Mouse (Mus musculus) intestine, embryonic 15.5 days (tissue): ENCODE measurements around the gene Rbbp5. TPM values are rescaled to one million over a fixed set of nuclear protein-coding genes. Genes with fewer than 3 reads are reported as not detected.
"Not testable (repeated sequence)": the region's sequence is repeated elsewhere in the genome, so short reads cannot be mapped to it uniquely, and the experiment has no call there.

ENCODE experiments used
- ATAC-seq: fragments of 200-750 bp; cut with Nextera tagmentation; 2 replicates; pipeline ENCODE4 v1.8.0; 2017; ENCODE audit warnings: moderate TSS enrichment, moderate library complexity
- H3K27ac ChIP-seq: fragments of 300-500 bp; sonication (generic); 2 replicates; pipeline ENCODE4 v1.5.1; 2015; ENCODE audit warnings: mild to moderate bottlenecking, inconsistent platforms
- H3K27me3 ChIP-seq: fragments of 300-500 bp; sonication (generic); replicated peaks from 2 replicates; pipeline ENCODE4 v1.6.1; 2015; ENCODE audit warnings: inconsistent platforms
- H3K36me3 ChIP-seq: fragments of 300-500 bp; sonication (generic); 2 replicates; pipeline ENCODE4 v1.6.1; 2015; ENCODE audit warnings: inconsistent platforms
- H3K4me1 ChIP-seq: fragments of 300-500 bp; sonication (generic); replicated peaks from 2 replicates; pipeline ENCODE4 v1.6.1; 2015; ENCODE audit warnings: inconsistent platforms
- H3K4me2 ChIP-seq: fragments of 300-500 bp; sonication (generic); replicated peaks from 2 replicates; pipeline ENCODE4 v1.6.1; 2015; ENCODE audit warnings: mild to moderate bottlenecking, inconsistent platforms
- H3K4me3 ChIP-seq: fragments of 300-500 bp; sonication (generic); replicated peaks from 2 replicates; pipeline ENCODE4 v1.5.1; 2015; ENCODE audit warnings: inconsistent platforms
- H3K9ac ChIP-seq: fragments of 300-500 bp; sonication (generic); 2 replicates; pipeline ENCODE4 v1.6.1; 2015; ENCODE audit warnings: inconsistent platforms
- H3K9me3 ChIP-seq: fragments of 300-500 bp; sonication (generic); 2 replicates; pipeline ENCODE4 v1.6.1; 2016; ENCODE audit warnings: inconsistent platforms
- WGBS: fragments of 180-500 bp; shearing (Covaris S2); methylation state at CpG from one replicate; pipeline ENCODE4 v1.1.7; 2015; 5-methylcytosine and 5-hydroxymethylcytosine counted together
- polyA plus RNA-seq: library from polyadenylated mRNA; unstranded; fragments of >200 nt; fragmentation: Nextera tagmentation; extraction: Ambion mirVana; gene quantifications from 2 replicates; pipeline ENCODE4 v1.2.1, GENCODE M21; 2015

Rbbp5 gene
- polyA plus RNA-seq, 1 experiment from 2014 or later, result 38.7 TPM

DNA sequence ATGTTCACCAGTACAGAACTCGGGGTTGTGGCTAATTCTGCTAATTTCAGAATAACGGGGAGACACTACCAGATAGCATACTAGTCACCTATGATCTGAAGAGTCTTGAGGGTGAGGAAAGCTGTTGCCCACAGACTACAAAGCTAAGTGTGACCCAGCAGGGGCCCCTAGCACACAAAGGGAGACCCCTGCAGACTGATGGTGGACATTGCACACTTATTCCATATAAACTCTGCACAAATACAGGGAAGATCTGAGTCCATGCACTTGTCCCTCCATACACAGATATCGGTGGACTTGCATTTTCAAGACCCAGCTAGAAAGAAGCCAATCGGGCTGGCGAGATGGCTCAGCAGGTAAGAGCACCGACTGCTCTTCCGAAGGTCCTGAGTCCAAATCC is 7.6 kb upstream of the Rbbp5 start:
- Histone ChIP-seq H3K9me3 (no peaks in the 10 kb centered on the region), H3K4me2 (no peak overlapping the region), H3K36me3 (peaks cover 3% of the 10 kb centered on the region; the same call in 1 of the 2 replicates), H3K4me3 (no peak overlapping the region), H3K27me3 (no peaks in the 10 kb centered on the region), H3K27ac (no peak overlapping the region), H3K4me1 (0 out of 2 replicates have a peak, but pooled peaks cover 5% of the 10 kb centered on the region), H3K9ac (no peak overlapping the region)
- 92% methylated on average over 7 of the region's 7 CpGs for WGBS
- no peak for ATAC-seq

DNA sequence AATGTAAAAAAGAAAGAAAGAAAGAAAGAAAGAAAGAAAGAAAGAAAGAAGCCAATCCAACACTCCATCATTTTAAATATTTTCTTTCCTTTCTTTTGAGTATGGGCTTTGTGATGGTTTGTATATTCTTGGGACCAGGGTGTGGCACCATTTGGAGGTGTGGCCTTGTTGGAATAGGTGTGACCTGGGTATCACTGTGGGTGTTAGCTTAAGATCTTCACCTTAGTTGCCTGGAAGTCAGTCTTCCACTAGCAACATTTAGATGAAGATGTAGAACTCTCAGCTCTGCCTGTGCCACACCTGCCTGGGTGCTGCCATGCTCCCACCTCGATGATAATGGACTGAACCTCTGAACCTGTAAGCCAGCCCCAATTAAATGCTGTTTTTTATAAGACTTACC is 7.1 kb upstream of the Rbbp5 start:
- H3K9ac ChIP-seq, H3K36me3 ChIP-seq, H3K4me2 ChIP-seq, H3K27me3 ChIP-seq, ATAC-seq, H3K4me1 ChIP-seq, H3K9me3 ChIP-seq, H3K4me3 ChIP-seq, H3K27ac ChIP-seq: not testable (repeated sequence)
- WGBS, result 96% methylated on average over 1 of the region's 1 CpGs

DNA sequence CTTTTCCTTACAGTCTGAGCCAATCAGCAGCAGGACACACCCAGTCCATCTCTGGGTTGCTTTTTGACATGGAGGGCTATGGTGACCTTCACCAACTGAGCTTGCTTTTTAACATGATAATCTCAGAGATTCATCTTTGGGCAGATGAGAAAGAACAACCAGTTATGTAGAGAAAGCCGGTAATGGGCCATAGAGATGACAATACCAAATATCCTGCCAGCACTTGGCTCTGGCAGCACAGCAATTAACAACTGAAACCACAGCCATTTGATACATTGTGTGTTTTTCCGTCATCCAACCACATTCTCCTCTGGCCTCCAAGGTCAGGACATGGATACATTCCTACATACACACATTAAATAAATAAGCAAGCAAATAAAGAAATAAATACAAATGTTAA is 6.1 kb upstream of the Rbbp5 start:
- no peaks in the 10 kb centered on the region for H3K36me3 ChIP-seq
- no peaks in the 10 kb centered on the region for H3K9me3 ChIP-seq
- no peaks in the 10 kb centered on the region for H3K27me3 ChIP-seq
- 0 out of 2 replicates have a peak, but pooled peaks cover 5% of the 10 kb centered on the region for H3K4me1 ChIP-seq
- no peak overlapping the region for H3K27ac ChIP-seq
- no peak overlapping the region for H3K4me2 ChIP-seq
- ATAC-seq, result no peak
- no peak overlapping the region for H3K9ac ChIP-seq
- H3K4me3 ChIP-seq, result no peak overlapping the region
- 90% methylated on average over 2 of the region's 2 CpGs for WGBS

DNA sequence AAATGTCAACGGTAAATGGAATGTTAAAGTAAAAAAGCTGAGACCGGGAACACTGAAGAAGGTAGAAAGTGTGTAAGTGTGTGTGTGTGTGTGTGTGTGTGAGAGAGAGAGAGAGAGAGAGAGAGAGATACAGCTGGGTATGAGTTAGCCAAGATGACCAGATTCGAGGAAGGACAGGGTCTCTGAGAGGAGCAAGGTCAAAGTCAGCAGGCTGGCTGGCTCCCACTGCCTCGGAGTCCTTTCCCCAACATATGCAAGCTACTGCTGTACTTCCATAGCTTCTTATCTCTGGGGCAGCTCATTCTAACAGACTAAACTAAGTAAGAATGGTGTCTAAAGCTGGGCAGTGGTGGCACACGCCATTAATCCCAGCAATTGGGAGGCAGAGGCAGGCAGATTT is 5.7 kb upstream of the Rbbp5 start:
- H3K4me1 ChIP-seq, result 0 out of 2 replicates have a peak, but pooled peaks cover 5% of the 10 kb centered on the region
- WGBS, result 91% methylated on average over 5 of the region's 5 CpGs

DNA sequence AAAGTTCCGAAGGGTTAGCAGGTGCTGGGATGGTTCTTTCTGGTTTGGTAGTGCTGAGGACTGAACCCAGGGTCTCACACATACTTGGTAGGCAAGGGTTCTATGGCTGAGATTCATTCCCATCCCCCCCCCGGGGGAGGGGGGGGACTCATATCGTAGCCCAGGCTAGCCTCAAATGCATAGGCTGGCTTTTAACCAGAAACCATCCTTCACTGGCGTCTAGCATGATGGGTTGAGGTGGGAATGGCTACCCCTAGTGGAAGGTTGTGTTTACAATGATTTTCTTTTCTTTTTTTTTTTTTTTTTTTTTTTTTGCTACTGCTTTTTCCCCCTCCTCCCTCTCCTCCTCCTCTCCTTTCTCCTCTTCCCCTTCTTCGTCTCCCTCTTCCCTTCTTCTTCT is 4.6 kb upstream of the Rbbp5 start:
- ATAC-seq, result no peak
- WGBS, result 57% methylated on average over 5 of the region's 5 CpGs
- H3K4me2 ChIP-seq, result no peak overlapping the region

More for the DNA sequence above, 5.7 kb upstream of the Rbbp5 start:
- Histone ChIP-seq H3K27ac (no peak overlapping the region), H3K4me3 (no peak overlapping the region), H3K36me3 (no peaks in the 10 kb centered on the region), H3K27me3 (no peaks in the 10 kb centered on the region), H3K4me2 (no peak overlapping the region), H3K9me3 (no peaks in the 10 kb centered on the region), H3K9ac (no peak overlapping the region)
- ATAC-seq, result no peak

DNA sequence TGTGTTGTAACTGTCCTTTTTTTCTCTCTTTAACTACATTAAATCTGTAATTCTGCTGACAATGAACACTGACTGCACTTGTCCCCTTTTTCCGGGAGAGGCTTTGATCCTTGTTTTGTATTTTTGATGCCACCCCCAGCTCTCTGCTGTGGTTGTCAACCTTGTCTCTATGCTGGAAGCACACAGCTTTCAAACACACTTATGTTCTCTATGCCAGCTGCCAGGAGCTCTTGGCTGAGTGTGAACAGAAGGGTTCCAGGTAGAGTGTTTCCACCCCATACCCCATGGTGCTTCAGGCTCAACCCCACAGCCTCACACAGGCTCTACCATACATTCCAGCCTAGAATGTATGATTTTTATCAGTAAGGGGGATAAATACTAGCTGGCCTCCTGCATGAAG is 2.7 kb upstream of the Rbbp5 start:
- Histone ChIP-seq H3K36me3 (no peaks in the 10 kb centered on the region), H3K27ac (no peak overlapping the region), H3K9ac (no peak overlapping the region), H3K4me1 (peaks cover 6% of the 10 kb centered on the region), H3K9me3 (no peaks in the 10 kb centered on the region), H3K27me3 (no peaks in the 10 kb centered on the region), H3K4me2 (no peak overlapping the region), H3K4me3 (no peak overlapping the region)
- WGBS, result 97% methylated on average over 1 of the region's 1 CpGs
- ATAC-seq, result no peak

More for the DNA sequence above, 4.6 kb upstream of the Rbbp5 start:
- no peaks in the 10 kb centered on the region for H3K36me3 ChIP-seq
- H3K4me3 ChIP-seq, result no peak overlapping the region
- no peak overlapping the region for H3K9ac ChIP-seq
- H3K27me3 ChIP-seq, result no peaks in the 10 kb centered on the region
- 0 out of 2 replicates have a peak, but pooled peaks cover 5% of the 10 kb centered on the region for H3K4me1 ChIP-seq
- no peak overlapping the region for H3K27ac ChIP-seq
- no peaks in the 10 kb centered on the region for H3K9me3 ChIP-seq

DNA sequence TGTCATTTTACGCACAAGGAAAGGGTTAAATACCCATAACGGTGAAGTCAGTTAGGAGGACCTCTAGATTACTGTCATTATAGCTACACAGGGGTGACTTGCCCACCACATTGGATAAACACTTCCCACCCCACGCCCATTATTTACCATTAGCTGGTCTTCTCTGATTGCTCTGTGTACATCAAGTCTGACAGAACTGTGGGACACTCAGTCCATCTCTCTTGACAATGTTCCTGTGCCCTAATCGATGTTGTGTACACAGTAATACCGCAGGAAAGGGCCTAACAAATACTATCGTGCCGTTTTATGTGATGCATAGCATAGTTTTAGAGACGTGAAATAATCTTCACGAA is 614 bp upstream of the Rbbp5 start:
- Histone ChIP-seq H3K27ac (peak overlapping the region; percentile 30; the same call in 1 of the 2 replicates), H3K9ac (peak overlapping the region; percentile 87), H3K27me3 (no peaks in the 10 kb centered on the region), H3K4me3 (peak overlapping the region; percentile 81), H3K4me1 (peaks cover 6% of the 10 kb centered on the region), H3K36me3 (no peaks in the 10 kb centered on the region), H3K4me2 (peak overlapping the region; percentile 69), H3K9me3 (no peaks in the 10 kb centered on the region)
- 4% methylated on average over 9 of the region's 9 CpGs for WGBS
- ATAC-seq, result peak; percentile 64

DNA sequence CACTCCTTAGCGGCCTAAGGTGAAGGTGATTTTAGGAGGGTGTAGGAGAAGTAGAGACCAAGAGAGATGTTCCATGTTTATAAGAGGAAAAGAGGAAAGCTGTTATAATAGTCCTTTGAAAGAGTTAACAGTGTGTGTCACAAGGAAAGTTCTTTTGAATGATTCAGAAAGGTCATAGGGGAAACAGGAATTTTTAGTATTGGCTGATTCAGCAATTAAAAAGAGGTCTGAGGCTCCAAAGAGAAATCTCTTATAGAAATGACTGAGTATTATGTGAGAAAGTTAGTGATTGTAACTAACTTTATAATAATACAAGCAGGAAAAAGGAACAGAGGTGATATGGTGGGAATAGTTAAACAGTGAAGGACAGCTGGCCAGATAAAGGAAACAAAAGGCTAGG is 2.3 kb downstream of the Rbbp5 start:
- Histone ChIP-seq H3K4me2 (no peak overlapping the region), H3K9ac (no peak overlapping the region), H3K27ac (no peak overlapping the region), H3K4me3 (no peak overlapping the region), H3K9me3 (no peaks in the 10 kb centered on the region), H3K27me3 (no peaks in the 10 kb centered on the region), H3K36me3 (no peaks in the 10 kb centered on the region), H3K4me1 (peaks cover 6% of the 10 kb centered on the region)
- 86% methylated on average over 1 of the region's 1 CpGs for WGBS
- no peak for ATAC-seq

DNA sequence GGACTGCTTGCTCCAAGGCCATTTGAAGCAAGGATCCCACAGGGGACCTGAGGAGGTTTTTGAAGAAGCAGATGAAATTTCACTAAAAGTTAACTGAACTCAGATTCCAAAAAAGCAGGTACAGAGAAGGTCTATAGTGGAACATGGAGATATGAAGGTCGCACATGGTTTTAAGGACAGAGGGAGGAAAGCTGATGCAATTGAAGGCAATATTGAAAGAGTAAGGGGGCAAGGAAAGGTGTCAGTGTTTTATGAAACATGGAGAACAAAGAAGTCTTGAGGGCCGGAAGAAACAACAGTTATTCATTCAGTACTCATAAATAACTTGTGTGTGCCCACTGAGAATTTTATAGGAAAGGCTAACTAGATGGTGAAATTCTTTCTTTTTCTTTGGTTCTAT is 4.5 kb downstream of the Rbbp5 start:
- no peaks in the 10 kb centered on the region for H3K36me3 ChIP-seq
- WGBS, result 91% methylated on average over 2 of the region's 2 CpGs
- H3K9me3 ChIP-seq, result no peaks in the 10 kb centered on the region
- H3K27ac ChIP-seq, result no peak overlapping the region
- H3K4me3 ChIP-seq, result no peak overlapping the region
- H3K9ac ChIP-seq, result no peak overlapping the region
- H3K4me2 ChIP-seq, result no peak overlapping the region
- no peaks in the 10 kb centered on the region for H3K27me3 ChIP-seq
- H3K4me1 ChIP-seq, result peaks cover 6% of the 10 kb centered on the region
- ATAC-seq, result no peak

DNA sequence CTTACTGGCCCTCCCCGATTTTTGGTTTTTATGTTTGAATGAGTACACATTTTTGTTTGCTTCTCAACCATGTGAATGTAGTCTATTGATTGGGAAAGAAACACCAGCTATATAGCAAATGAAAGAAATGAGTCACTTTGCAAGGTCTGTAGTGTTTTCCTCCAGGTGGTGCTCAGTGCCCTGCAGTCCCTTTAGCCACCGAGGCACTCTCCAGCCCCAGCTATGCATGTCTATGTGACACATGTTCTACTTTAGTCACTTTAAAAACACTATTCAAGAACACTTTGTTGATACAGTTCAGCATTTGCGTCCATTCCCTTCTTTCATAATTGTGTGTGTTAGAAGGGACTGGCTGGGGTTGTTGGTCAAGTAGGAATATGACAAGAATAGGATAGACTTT is 6.1 kb downstream of the Rbbp5 start:
- 86% methylated on average over 3 of the region's 3 CpGs for WGBS
- no peaks in the 10 kb centered on the region for H3K27me3 ChIP-seq
- peaks cover 6% of the 10 kb centered on the region; the same call in 1 of the 2 replicates for H3K36me3 ChIP-seq
- H3K9ac ChIP-seq, result no peak overlapping the region
- no peak overlapping the region for H3K27ac ChIP-seq
- no peak for ATAC-seq
- no peak overlapping the region for H3K4me2 ChIP-seq
- no peaks in the 10 kb centered on the region for H3K9me3 ChIP-seq
- H3K4me3 ChIP-seq, result no peak overlapping the region
- H3K4me1 ChIP-seq, result 0 out of 2 replicates have a peak, but pooled peaks cover 2% of the 10 kb centered on the region

DNA sequence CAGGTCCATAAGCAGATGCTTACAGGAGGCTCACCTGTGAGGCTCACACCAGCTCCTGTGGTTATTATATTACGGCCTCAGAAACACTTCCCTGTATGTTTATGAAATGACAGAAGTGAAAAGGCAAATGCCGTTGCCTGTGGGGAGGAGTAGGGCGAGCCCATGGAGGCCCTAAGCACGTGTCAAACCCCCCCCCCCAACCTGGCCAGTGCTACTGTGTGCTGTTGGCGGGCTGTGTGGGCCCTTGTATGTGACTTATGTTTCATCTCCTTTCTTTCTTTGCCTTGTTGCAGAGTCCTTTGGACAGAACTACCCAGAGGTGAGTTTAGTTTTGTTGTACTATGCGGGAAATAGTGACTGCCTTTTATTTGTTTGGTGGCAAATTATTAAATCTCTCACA is 6.6 kb downstream of the Rbbp5 start:
- no peaks in the 10 kb centered on the region for H3K9me3 ChIP-seq
- no peaks in the 10 kb centered on the region for H3K27me3 ChIP-seq
- WGBS, result 81% methylated on average over 6 of the region's 6 CpGs
- H3K4me3 ChIP-seq, result no peak overlapping the region
- no peak overlapping the region for H3K9ac ChIP-seq
- H3K4me1 ChIP-seq, result no peaks in the 10 kb centered on the region
- no peak for ATAC-seq
- peaks cover 6% of the 10 kb centered on the region; the same call in 1 of the 2 replicates for H3K36me3 ChIP-seq
- no peak overlapping the region for H3K4me2 ChIP-seq
- H3K27ac ChIP-seq, result no peak overlapping the region

DNA sequence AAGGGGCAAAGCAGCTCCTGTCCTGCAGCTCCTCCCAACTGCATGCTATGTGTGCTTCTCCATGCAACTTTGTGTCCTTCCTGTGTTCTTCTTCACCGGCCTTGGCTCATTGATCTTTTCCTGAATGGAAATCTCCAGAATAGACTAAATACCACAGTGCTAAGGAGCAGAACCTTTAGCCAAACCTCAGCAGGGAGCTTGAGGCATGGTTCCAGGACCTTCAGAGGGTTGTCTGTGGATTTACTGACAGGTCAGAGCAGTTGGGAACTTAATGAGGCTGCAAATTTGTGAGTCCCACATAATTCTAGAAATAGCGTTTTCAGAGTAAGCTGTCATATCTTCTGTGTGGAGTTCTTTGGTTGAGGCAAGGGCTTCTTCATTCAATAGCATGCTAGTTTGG is 23.4 kb downstream of the Rbbp5 start:
- no peak overlapping the region for H3K27ac ChIP-seq
- no peaks in the 10 kb centered on the region for H3K4me1 ChIP-seq
- WGBS, result 93% methylated on average over 2 of the region's 2 CpGs
- H3K4me2 ChIP-seq, result no peak overlapping the region
- no peak overlapping the region for H3K9ac ChIP-seq
- ATAC-seq, result no peak
- no peaks in the 10 kb centered on the region for H3K27me3 ChIP-seq
- H3K36me3 ChIP-seq, result peaks cover 36% of the 10 kb centered on the region
- no peak overlapping the region for H3K4me3 ChIP-seq
- H3K9me3 ChIP-seq, result no peaks in the 10 kb centered on the region

DNA sequence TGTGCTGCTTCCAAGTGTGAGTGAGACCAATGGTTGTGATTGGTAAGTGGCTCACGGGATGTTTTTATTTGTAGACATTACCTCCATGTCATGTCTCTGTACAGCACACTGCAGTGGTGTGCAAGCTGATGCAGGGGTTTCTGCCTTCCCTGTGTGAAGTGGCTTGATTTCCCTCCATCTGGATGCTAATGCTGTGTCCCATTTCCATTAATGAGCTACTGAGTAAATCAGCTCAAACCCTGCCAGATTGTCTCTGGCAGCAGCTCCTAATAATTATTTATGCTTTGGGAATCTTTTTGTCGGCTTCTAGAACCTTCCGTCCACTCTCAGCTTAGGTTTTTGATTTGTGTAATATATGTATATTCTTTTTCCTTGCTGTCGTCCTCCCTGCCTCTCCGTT is 28.0 kb downstream of the Rbbp5 start:
- Histone ChIP-seq H3K9me3 (no peaks in the 10 kb centered on the region), H3K4me2 (no peak overlapping the region), H3K4me1 (no peaks in the 10 kb centered on the region), H3K4me3 (no peak overlapping the region), H3K27me3 (no peaks in the 10 kb centered on the region), H3K36me3 (peaks cover 33% of the 10 kb centered on the region), H3K9ac (no peak overlapping the region), H3K27ac (no peak overlapping the region)
- WGBS, result 90% methylated on average over 5 of the region's 5 CpGs
- ATAC-seq, result no peak
